Mouse (Mus musculus): ENCODE results near the gene Cdk20. TPM values are rescaled to one million over a fixed set of nuclear protein-coding genes. Genes with fewer than 3 reads are reported as not detected.
"Not testable (repeated sequence)": the region's sequence is repeated elsewhere in the genome, so short reads cannot be mapped to it uniquely, and the experiment has no call there.

Gene Cdk20
- total RNA-seq, 2 experiments from 2014 or later: 10.2 to 10.5 TPM

DNA sequence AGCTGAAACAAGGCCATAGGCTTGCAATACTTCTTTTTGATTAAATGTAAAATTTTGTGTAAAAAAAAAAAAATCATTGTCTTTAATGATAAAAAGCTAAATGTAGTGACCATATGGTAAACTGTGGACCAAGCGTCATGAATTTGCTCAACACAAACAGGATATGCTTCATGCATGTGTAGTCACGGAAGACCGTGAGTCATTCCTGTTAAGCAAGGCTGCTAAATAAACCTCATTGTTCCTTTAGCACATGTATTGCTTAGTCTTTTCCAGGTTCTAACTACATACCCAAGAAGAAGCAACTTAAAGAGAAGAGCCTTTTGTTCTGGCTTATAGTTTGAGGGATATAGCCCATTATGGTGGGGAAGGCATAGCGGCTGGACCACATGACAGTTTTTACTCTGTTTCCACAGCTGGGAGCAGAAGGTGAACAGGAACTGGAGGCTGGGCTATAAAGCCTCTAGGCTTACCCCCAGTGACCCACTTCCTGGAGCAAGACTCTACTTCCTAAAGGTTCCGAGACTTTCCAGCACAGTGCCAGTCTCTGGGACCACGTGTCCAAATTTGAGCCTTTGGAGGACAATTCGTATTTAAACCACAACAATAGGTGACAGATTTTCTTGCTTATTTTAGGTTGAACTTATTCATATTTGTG lies 10.0 kb upstream of the Cdk20 start:
- DNase-seq (ENCODE audit: extremely low spot score in 1 of 2, low spot score in 1 of 2): no peak

DNA sequence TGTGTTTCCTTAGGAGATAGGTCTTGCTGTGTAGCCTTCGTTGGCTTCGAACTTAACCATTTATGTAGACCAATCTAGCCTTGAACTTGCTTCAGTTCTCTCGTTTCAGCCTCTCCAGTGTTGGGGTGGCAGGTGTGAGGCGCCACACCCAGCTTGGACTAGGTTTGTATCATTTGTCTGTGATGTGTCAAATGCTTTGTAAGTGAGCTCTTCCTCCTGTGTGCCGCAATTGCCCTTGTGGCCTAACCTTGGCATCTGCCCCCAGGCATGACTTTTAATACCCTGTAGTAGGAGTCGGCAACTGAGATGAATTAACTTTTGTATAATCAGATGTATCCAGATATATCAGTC lies 9.5 kb upstream of the Cdk20 start:
- DNase-seq (ENCODE audit: extremely low spot score in 1 of 2, low spot score in 1 of 2): no peak

DNA sequence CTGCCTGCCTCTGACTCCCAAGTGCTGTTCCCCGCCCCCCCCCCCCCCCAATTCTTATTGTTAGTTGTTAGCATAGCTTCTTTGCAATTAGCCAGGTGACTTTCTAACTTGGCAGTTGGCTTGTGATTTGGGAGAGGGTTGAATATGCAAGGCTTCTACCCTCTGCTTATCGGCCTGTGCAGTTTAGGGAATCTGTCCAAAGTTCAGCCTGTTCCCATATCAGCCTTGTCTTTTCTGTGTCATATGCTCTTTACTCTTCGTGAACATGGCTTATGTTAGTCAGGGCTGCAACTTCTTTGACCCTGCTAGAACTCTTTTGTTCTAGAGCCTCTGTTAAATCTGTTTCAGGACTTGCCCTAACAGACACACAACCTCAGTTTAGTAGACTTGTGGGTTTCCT lies 7.8 kb upstream of the Cdk20 start:
- DNase-seq (ENCODE audit: extremely low spot score in 1 of 2, low spot score in 1 of 2): no peak

DNA sequence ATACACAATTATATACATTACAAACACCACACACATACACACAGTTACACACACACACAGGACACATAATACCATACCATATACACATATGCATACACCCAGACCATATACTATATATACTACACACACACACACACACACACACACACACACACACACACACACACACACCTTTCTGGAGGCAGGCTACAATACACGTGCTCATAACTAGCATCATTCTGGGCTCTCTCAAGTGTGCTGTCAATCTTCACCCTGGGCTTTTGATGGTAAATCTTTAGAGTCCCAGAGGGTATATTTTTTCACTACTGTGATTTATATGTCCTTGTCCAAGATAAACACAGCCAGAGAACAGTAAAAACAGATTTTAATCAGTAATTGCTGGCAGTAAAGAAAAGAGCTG lies 6.8 kb upstream of the Cdk20 start:
- DNase-seq (ENCODE audit: extremely low spot score in 1 of 2, low spot score in 1 of 2): no peak

DNA sequence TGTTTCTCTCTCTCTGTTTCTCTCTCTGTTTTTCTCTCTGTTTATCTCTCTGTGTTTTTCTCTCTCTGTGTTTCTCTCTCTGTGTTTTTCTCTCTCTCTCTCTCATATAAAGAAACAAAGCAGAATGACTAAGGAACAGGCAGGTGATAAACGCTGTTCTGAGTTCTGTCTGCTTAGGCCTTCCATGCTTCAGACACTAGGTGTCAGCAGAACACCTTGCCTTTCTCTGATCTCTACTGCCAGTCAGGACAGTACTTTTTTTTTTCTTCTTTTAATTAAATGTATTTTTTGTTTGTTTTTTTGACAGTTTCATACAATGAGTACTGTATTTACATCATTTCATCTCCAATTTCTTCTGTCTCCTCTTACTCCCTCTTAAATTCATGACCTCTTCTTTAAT lies 2.8 kb upstream of the Cdk20 start:
- no peak for DNase-seq (ENCODE audit: extremely low spot score in 1 of 2, low spot score in 1 of 2)

DNA sequence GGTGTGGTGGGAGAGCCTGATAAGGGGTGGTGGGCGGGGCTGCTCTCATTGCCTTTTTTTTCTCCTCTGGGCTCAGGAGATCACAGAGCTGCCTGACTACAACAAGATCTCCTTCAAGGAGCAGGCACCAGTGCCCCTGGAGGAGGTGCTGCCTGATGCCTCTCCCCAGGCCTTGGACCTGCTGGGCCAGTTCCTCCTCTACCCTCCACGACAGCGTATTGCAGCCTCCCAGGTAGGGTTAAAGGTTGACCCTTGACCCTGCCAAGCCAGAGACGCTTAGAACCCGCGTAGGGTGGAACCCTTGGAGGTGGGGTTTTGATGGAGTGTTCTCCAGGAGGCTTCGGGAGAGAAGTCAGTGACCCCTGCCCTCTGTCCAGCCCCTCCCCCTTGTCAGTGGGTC lies 5.7 kb downstream of the Cdk20 start:
- DNase-seq (ENCODE audit: extremely low spot score in 1 of 2, low spot score in 1 of 2): no peak

DNA sequence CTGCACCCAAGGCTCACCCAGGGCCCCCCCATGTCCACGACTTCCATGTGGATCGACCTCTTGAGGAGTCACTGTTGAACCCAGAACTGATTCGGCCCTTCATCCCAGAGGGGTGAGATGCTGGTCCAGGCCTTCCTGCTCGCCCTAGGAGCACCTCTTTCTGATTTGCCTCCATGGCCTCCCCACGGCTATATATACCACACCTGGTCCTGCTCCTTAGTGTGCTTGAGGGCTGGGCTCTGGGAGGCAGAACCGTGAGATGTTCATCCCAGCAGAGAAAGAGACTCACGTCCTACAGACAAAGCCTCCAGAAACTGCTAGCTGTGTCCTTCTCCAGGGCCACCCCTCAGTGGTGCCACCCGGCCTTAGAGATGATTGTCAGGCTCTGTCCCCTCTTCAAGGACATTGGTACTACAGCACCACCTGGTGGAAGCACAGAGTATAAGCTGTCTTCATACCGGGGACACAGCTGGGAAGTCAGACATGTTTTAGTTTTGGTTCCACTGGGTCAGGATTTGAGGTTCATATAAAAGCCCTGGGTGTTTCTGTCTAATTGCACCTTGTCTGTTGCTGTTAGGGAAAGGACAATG lies 6.8 kb downstream of the Cdk20 start:
- DNase-seq (ENCODE audit: extremely low spot score in 1 of 2, low spot score in 1 of 2): peak; percentile 66 to 71

DNA sequence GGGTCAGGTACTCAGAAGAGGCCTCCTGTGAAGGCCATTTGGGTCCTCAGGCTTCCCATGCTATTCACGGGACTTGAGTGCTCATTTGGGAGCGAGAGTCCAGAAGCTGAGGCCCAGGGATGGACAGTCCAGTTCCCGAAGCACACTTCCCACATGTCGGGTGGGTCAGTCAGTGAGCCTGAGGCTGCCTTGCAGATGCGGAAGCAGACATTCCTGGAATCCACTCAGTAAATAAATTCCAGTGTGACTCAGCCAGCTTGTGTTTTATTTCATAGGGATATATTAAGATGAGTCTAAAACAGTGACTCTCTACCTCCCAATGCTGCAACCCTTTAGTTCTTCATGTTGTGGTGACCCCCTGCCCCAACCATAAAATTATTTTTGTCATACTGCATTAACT lies 7.4 kb downstream of the Cdk20 start:
- DNase-seq (ENCODE audit: extremely low spot score in 1 of 2, low spot score in 1 of 2): no peak

DNA sequence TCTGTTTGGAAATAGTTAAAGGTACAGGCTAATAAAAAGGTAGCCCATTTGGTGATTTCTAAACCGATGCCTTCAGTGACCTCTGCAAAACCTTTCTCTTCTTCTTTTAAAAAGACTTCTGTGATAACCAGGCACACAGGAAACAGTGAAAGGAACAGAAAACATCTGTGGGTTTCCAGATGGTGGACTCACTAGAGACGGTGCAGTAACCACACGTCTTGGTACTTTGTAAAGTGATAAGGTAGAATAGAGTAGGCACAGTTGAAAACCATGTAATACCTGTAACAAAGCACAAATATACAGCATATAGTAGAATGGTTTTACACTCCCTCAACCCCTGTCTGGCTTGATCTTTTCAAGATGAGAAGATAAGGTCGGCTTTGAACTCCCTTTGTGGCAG lies 8.5 kb downstream of the Cdk20 start:
- no peak for DNase-seq (ENCODE audit: extremely low spot score in 1 of 2, low spot score in 1 of 2)

DNA sequence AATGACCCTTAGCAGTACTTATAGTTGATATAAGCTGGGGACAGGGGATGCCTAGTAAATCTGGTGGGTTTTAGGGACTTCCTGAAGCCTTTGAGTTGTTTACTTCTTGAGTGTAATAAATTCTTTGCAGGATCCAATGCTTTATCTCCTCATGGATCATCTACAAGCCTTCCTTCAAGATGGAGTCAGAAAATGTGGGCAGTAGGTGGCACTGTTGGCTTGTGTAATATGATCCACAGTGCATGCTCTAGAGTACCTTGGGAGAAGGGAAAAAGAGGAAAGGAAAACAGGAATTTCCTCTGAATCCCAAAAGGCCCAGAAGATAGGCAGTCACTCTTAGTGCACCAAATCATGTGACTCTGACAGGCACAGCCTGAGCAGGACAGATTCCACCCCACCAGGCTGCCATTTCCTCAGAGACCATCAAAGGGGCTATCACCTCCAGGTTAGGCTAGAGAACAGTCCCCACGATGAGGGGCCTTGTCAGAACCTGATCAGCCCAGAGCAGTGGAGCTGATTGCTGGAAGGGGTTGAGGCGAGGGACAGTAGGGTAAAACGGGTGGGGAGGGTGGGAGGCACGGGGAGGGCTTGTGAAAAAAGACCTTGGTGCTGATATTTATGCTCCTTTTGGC lies 11.3 kb downstream of the Cdk20 start:
- peak; percentile 50 to 75 for DNase-seq (ENCODE audit: extremely low spot score in 1 of 2, low spot score in 1 of 2)

DNA sequence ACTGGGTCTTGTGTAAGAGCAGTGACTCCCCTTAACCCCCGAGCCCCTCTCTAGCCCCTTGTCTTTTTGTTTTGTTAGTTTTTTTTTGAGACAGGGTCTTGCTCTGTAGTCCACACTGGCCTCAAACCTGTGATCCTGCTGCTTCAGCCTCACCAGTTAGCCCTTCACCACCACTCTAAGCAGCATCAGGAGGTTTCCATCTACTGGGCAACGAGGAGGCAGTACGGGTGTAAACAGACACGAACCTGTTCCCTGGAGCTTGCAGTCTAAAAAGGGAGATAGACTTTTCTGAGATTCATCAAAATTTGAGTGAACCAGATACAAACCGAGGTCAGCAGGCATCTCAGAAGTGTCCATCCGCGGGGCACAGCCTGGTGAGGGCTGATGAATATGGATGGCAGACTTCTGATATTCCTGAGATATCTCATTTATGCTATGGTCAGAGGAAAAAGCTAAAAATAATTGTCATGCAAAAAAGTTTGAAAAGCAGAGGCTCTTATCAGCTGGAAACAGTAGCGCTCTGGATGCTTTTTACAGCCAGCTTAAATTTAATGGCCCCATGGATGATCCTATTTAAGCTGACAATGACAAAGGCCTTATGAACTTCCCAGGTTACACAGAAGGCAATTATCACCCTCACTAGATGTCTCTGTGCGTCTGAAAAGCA lies 13.3 kb downstream of the Cdk20 start:
- no peak for DNase-seq (ENCODE audit: extremely low spot score in 1 of 2, low spot score in 1 of 2)

DNA sequence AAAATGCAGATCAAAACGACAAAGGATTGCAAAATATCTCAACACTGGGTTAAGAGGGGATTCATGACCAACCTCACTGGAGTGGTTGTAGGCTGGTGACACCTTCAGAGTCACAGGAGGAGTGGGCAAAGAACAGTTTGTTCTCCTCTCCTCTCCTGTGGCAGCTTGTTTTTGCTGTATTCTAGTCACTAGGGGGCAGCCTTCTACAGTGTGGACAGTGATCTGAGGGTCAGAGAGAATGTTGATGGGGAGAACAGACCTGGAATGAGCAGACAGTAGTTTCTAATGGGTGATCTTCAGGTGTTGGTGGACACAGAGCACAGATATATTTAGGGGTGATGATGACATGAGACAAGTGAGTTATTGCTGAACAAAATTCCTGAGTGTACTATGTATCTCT lies 15.8 kb downstream of the Cdk20 start:
- DNase-seq (ENCODE audit: extremely low spot score in 1 of 2, low spot score in 1 of 2): peak in 1 of 2 experiments; percentile 8

DNA sequence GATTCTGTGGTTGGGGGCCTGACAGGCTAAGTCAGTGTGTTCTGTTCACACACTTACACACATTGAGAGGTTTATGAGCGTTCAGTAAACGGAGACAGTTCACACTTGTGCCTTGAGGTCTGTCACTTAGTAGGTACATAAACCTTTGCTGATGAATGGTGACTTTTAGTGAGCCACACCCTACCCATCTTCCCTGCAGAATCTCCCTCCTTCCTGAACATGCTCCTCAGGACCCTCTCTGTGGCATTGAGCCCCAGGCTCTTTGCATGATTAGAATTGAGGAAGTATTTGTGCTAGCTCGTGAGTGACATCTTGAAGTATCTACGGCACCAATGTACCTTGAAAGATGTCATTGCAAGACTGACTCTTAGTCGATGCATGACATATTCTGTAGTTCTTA lies 16.6 kb downstream of the Cdk20 start:
- DNase-seq (ENCODE audit: extremely low spot score in 1 of 2, low spot score in 1 of 2): no peak

DNA sequence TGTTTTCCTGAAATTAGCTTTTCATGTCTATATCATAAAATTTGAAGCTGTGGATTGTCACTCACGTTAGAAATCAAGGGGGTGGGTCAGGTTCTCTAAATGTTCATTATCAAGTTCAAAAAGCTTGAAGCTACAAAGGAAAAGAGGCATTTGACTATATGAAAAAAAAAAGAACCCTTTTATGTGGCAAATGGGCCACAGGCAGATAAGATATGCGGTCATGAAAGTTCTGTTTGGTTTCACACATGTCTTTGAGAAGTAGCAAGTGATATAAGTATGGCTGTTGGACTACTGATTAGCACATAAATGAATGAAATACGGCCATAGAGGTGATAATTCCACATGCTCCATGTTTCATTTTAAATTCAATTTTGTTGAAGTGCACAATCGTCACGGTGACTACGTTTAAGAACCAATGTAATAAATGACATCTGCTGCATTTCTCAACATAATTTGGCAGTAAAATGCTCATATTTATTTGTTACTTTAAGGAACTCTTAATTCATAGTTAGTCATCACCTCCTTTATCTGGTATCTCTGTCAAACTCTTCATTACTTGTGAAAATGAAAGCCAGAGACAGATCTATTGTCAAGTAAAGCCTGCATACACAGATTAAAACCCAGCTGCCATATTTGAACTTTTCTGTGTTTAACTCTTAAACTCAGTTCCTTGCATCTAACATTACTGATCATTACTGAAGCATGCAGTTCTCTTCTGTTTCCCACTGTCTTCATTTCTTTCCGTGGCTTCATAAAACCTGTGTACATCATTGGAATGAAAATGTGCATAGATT lies 18.1 kb downstream of the Cdk20 start:
- DNase-seq (ENCODE audit: extremely low spot score in 1 of 2, low spot score in 1 of 2): no peak

DNA sequence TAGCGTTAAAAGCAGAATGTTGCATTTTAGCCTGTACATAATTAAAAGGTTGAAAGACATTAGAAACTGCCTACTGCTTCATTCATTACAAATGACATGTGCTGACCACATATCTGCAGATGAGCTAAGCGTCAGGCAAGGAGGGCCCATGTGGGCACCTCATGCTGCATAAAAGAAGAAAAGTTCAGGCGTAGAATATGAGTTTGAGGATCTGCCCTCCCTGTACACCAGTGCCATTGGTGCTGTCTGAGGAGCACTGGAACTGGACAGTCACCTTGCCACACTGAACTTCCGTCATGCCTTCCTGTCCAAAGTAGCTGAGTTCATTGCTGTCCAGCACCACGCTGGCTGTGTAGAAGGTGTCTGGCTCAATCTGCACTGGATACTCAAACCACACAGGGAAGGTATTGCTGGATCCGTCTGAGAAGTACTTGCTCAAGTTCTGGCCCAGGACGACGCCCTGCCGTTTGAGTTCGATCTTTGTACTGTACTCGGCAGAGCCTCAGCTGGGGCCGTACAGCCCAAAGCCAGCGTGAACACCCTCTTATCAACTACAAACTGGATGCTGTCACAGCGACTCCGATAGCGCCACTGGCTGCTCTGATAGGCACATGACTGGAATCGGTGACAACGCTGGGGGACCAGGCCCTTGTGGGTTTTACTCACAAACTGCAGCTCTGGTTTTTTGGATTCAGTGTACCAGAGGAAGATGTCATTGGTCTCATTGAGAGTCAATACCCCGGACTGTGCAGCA lies 25.3 kb downstream of the Cdk20 start:
- DNase-seq (ENCODE audit: extremely low spot score in 1 of 2, low spot score in 1 of 2): not testable (repeated sequence)

DNA sequence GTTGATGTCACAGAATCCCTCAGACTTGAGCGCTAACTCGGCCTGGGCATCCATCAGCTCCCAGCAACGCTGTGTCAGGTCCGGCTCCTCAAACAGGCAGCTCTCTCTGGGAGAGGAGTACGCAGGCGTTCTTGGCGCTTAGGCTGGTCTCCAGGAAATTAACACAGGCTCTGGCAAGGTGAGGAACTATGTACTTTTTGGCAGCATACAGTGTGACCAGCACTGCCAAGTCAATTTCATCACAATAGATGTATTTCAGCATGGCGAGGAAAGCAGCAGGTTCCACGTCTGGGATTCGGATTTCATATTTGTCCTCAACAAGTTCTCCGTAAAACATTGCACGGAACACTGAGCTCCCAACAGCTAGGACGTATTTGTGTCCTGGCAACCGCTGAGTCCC lies 26.1 kb downstream of the Cdk20 start:
- DNase-seq (ENCODE audit: extremely low spot score in 1 of 2, low spot score in 1 of 2): no peak

DNA sequence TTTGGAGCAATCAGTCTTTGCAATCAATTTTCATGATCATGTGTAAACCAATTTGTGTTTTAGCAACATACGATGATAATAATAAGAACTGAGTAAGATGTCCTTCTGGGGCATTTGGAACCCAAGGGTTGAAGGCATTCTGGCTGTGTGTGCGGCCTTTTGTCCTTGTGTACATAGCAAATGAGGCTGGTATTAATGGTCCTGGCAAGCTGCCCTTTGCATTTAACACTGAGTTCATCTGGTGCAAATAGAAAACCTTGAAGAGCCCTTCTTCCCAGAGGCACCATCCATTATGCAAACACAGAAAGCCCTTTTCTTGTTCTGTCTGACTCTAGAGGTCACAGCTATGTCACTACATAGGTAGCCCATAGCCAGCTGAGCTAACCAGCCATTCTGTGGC lies 30.5 kb downstream of the Cdk20 start:
- no peak for DNase-seq (ENCODE audit: extremely low spot score in 1 of 2, low spot score in 1 of 2)

DNA sequence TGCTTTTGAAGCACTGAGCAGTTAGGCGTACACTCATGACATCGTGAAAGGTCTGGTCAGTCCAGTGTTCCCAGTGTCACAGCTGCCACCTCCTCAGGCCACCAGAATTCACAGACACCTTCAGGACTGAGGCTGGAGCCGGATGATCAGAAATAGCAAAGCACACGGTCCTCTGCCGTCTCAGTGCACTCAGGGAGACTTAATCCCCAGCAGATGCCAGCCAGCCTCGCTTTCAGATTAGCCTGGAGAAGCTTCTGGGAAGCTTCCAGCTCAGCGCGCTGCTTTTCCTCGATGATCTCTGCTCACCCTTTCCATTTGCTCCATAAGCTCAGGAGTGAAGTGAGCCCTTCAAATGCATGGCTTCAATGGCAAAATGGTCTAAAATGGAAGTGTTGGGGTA lies 33.1 kb downstream of the Cdk20 start:
- no peak for DNase-seq (ENCODE audit: extremely low spot score in 1 of 2, low spot score in 1 of 2)

DNA sequence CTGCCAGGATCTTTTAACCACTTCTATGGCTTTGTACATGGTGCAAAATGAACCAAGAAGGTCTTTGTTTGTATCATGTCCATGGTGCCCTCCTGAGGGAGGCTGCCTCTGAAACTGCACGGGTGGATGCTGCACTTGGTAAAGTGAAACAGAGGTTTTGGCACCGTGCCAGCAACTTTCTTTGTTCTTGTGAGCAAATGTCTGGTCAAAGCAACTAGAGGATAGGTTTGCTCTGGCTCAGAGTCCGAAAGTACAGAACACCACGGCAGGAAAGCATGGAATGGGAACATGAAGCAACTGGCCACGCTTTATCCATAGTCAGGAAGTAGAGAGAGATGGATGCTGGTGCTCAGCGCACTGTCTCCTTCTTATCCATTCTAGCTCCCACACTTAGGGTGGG lies 35.8 kb downstream of the Cdk20 start:
- no peak for DNase-seq (ENCODE audit: extremely low spot score in 1 of 2, low spot score in 1 of 2)

DNA sequence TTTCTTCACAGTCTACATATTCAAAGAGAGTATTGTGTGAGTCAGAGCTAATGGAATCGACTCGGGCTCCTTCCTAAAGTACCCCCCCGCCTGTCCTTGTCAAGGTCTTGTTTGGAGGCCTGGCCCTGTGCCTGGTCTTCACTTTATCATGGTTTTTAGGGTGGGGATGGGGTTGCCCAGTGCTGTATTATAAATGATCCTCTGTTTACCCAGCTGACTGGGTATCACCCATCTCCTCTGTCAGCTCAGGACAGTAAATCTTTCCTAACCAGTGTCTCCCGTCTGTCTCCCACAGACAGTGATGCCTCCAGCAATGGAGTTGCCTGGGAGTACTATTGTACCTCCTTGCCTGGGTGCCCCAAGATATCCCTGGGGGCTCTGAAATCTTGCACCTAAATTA lies 45.9 kb downstream of the Cdk20 start:
- DNase-seq (ENCODE audit: extremely low spot score in 1 of 2, low spot score in 1 of 2): no peak

Data from layer of hippocampus, postnatal 25 days (tissue).